Mouse (Mus musculus): ENCODE data around the gene Tdo2.

The Tdo2 gene

DNA sequence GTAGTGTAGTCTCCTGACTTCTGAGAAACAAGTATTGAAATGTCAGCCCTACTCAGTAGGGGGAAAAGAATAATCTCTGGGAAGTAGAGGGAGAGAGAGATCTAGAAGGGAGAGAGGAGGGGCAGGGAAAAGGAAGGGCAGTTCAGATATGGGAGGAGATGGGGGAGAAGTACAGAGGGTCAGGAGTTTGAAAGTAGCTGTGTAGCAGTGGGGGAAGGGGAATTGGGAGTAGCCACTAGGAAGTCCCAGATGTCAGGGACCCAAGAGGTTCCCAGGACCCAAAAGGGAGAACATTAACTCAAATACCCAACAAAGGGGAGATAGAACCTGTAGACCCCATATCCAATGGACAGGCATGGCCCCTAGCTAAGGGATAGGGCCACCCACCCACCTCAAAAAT lies at the start of gene Tdo2:
Tdo2 (minus strand) TSS at position 101 of the 400 bp plus-strand sequence.
- DNase-seq (ENCODE audit: low read depth, low spot score): no peak

DNA sequence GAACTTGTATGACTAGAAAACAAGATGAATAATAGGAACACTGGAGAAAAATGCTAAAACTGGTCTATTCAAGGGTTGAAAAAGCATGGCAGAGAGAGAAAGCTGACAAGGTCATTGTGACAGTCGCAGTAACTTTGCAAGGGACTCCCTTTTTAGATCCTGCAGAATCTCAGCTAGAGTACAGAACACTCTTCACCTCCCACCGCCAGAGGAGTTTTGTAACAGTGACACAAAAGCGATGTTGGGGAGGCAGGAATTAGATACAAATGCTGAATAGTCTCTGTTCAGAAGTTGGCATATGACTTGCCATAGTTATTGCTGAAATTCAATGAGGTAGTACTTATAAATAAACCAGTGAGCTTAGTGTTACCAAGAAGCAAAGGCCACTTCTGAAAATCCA lies 47.1 kb upstream of the Tdo2 start:
- no peak for DNase-seq (ENCODE audit: low read depth, low spot score)

DNA sequence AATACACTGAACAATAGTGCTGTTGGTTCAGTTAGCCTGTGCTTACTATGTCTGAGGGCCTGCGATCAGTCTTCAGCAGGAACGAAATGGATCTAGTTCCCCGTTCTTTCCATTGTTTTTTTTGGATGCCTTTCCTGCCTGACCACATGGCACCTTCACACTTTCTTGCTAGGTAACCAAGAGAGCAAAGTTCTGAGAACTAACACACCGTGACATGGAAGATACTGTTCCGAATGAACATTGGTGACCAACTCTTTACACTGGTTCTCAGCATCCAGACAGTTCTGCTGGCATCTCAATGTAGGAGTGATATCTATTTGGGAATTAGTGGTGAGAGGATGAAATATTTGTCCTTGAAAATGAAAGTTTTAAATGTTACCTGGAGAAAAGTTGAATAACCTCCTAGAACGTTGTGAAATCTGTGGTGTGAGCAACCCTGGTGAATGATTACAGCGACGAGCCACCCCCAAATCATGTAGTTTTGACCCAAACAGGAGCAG lies 46.5 kb upstream of the Tdo2 start:
- no peak for DNase-seq (ENCODE audit: low read depth, low spot score)

GRCm38 (mm10) chr3:82014148-82014703 lies 38.2 kb upstream of the Tdo2 start:
- DNase-seq (ENCODE audit: low read depth, low spot score): no peak

DNA sequence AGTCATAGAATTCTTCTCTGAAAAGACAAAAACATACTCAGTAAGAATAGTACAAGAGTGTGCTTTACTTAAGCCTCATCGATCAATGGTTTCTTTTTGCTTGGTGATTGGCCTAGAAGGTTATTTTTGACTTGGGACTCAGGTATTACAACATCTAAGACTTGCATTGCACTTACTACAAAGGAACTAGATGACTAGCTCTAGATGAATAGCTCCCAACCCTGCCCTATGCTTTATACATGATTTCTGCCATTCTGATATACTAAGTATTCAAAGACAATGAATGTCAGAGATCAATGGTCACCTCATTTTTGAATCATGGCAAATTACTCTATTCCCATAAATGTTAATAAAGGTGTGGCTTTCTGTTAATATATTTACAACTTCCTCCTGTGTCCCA lies 31.0 kb upstream of the Tdo2 start:
- DNase-seq (ENCODE audit: low read depth, low spot score): no peak

- peak; percentile 23 for DNase-seq (ENCODE audit: low read depth, low spot score)
Observed at GRCm38 (mm10) chr3:81995988-81996387, 20.0 kb upstream of the Tdo2 start.

DNA sequence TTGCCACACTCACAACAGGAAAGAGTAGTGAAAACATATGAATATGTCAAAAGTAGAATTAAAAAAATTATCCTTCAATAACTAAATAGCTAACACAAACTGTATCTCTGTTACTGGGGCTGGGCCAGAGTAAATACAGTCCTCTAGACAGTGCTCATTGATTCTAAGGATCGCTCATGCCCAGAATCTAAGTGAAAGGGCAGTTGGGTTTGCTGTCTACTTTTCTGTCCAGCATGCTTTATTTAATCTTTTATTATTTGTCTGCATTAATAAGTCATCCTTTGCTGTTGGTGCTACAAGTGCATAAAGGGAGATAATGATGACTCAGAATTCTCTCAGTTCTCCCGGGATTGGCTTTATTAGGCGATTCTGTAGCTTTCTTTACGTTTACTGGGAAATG lies 19.4 kb upstream of the Tdo2 start:
- no peak for DNase-seq (ENCODE audit: low read depth, low spot score)

DNA sequence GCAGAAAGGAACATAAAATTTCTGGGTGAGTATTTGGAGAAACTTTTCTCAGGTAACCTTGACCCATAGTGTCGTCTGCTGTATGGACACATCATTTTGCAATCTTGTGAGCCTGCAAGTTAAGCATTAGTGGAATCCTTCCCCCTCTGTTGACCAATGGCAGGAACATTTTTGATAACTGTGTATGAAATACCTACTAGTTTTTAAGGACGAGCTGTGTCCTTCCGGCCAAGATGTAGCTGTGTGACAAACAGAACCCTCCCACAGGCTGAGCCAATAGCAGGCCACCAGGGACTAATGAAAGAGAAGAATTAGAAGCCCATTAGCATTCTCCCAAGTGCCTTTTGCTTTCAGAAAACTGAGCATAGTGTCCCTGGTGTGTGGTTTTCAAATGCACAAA lies 14.5 kb upstream of the Tdo2 start:
- DNase-seq (ENCODE audit: low read depth, low spot score): no peak

GRCm38 (mm10) chr3:81989692-81990141 lies 13.7 kb upstream of the Tdo2 start:
- DNase-seq (ENCODE audit: low read depth, low spot score): no peak

- DNase-seq (ENCODE audit: low read depth, low spot score): no peak
Observed at GRCm38 (mm10) chr3:81987628-81988027, 11.6 kb upstream of the Tdo2 start.

GRCm38 (mm10) chr3:81986103-81986502 lies 10.1 kb upstream of the Tdo2 start:
- no peak for DNase-seq (ENCODE audit: low read depth, low spot score)

DNA sequence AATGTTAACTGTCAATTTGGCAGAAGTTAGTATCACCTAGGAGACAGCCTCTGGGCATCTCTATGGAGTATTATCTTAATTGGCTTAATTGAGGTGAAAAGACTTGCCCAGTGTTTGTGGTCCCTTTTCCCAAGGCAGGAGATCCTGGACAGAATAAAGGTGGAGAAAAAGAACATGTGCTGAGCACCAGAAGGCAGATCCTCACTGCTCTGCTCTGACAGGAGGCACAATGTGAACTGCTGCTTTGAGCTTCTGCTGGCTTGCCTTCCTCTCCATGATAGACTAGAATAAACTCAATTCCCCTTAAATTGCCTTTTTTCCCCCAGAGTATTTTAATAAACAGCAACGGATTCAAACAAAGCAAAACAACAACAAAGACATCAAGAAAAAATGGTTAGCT lies 9.1 kb upstream of the Tdo2 start:
- DNase-seq (ENCODE audit: low read depth, low spot score): no peak

GRCm38 (mm10) chr3:81983120-81983895 lies 7.3 kb upstream of the Tdo2 start:
- no peak for DNase-seq (ENCODE audit: low read depth, low spot score)

- DNase-seq (ENCODE audit: low read depth, low spot score): no peak
Observed at GRCm38 (mm10) chr3:81981990-81982389, 6.0 kb upstream of the Tdo2 start, which contains the start of gene Asic5. Gene Asic5, plus strand, starts transcription at chr3:81982290.

- DNase-seq (ENCODE audit: low read depth, low spot score): no peak
Observed at GRCm38 (mm10) chr3:81981576-81981975, 5.6 kb upstream of the Tdo2 start.

DNA sequence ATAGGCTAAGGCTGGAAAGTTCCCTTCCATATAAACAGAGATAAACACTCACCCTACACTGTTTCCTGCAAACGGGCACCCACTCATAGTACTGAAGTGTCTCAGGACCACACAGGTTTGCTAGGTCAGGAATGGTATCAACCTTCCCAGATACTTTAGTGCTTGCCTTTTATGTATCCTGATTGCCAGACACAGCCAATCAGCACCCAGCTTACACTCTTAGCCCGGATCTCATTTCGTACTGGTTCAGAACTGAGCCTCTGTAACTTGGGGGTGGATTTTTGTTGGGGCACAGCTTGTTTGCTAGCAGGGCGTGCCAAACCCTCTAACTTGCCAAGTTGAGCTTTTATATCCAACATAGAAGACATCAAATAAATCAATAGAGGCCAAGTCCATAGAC lies 395 bp downstream of the Tdo2 start:
- DNase-seq (ENCODE audit: low read depth, low spot score): peak; percentile 2

DNA sequence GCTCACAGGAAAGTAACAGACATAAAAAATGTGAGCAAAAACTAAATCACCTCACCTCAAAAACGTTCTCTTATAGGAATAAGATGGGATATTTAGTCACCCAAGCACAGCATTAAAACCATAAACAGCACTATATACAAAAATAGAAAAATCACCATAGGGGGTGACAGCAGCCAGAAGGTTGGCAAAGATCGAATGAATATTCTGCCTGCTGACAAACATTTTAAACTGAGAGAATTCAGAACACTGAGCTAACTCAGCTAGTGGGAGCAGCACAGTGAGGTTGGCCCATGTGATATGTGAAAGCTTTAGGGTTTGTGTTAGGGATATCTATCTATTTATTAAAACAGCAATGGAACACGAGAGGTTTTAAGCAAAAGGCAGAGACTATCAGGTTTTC lies 11.4 kb downstream of the Tdo2 start:
- no peak for DNase-seq (ENCODE audit: low read depth, low spot score)

- DNase-seq (ENCODE audit: low read depth, low spot score): no peak
Observed at GRCm38 (mm10) chr3:81963768-81964167, 12.2 kb downstream of the Tdo2 start.

DNA sequence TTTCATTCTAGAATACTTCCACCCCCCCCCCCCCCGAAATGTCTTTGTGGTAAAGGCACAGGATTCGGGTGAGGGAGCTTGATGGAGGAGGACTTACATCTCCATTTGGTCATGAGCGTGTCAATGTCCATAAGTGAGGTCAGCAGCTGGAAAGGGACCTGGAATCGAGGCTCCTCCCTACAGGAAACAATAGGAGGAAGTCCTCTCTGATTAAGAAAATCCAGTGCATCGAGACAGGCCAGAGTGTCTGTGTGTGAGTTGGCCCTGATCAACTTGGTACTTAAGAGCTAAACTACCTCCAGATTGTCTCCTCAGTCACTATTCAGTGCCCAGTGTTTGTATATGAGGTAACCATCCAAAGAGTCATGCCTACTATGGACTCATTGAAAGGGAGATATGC lies 14.7 kb downstream of the Tdo2 start:
- DNase-seq (ENCODE audit: low read depth, low spot score): no peak

GRCm38 (mm10) chr3:81957484-81957883 lies 18.5 kb downstream of the Tdo2 start:
- no peak for DNase-seq (ENCODE audit: low read depth, low spot score)

- no peak for DNase-seq (ENCODE audit: low read depth, low spot score)
Observed at GRCm38 (mm10) chr3:81951785-81952184, 24.2 kb downstream of the Tdo2 start.

GRCm38 (mm10) chr3:81949048-81949447 lies 27.0 kb downstream of the Tdo2 start:
- no peak for DNase-seq (ENCODE audit: low read depth, low spot score)

DNA sequence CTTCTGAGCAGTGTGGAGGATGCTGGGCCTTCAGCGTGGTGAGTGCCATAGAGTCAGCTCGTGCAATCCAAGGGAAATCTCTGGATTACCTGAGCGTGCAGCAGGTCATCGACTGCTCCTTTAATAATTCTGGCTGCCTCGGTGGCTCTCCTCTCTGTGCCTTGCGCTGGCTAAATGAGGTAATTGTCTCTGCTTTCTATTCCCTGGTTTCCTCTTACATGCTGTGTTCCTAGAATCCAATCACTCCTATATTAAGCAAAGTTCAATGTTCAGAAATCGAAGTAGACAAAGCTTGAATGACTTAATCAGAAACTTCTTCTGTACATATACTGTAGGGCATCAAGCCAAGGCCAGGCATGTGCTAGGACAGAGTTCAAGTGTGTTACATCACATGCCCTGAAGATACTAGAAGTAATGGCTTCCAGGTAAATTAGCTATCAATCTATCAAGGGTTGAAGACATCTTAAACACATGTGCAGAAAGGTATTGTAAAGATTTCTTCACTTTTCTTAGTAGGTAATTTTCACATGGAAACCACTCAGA lies 31.1 kb downstream of the Tdo2 start:
- DNase-seq (ENCODE audit: low read depth, low spot score): no peak
